Mouse (Mus musculus): ENCODE measurements around the gene Atg101.

Gene Atg101

DNA sequence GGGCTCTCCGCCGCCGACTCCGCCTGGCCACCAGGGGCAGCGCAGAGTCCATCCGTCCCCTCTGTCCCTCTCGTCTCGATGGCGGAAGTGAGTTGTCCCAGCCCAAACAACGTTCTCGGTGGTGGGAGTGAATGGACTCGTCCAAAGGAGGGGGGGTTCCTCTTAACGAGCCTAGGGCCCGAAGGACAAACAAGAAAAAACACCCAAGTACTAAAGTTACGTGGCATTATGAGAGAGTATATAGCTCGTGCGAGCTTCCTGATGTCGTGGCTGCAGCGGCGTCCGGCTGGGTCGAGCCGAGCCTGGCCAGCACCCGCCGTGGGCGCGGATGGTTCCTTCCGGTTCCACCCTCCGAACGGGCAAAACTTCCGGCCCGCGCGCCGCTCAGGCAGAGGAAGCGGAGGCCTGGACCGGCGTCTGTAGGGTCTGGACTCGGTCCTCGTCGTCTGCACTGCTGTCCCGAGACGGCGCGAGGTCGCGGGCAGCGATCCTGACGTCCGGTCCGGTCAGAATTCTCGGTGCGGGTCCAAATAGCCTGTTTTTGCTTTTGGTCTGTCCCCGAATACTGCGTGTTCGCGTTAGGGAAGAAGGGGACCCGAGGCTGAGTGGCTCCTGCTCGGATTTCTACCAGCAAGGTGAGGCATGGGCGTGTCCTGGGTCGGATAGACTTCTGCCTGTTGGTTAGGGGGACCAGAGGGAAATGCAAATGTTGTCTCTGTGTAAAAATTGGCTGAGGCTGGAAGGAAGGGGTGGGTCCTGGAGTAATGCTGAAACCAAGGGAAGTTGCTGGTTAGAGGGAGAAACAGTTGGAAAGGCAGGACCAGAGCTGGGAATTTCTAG lies at the start of gene Atg101:
Gene Atg101 (plus strand): TSS at position 362 of the 840 bp plus-strand sequence.
- DNase-seq: peak; percentile 96

DNA sequence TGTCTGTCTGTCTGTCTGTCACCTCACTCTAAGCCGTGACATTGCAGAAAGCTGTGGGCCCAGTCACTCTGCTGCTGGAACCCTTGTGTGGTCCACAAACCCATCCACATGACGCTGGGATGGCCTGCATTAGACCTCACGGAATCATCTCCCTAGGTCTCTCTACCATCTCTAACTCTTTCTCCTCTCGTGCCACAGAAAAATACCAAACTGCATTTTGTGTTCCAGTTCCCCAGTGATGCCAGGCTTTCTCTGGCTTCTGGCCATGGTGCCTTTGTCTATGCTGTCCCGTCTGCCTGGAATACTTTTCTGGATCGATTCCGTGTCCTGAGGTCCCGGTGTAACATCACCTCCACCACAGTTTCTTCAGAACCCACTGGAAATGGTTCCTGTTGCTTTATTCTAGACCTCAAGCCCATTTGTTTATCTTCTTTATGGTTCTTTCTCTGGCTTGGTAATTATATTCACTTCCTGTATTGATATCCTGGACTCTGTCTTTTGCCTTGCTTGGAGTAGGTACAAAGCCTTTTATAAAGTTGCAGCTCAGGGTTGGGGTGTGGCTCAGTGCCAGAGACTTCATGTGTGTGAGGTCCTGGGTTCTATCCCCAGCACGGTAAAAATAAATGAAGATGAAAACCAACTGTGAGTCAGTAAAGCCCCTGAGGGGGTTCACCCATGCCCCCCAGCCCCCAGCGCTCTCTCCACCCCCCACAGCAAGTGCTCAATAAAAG lies 49.3 kb upstream of the Atg101 start:
- peak in 1 of 2 experiments; percentile 47 for DNase-seq

DNA sequence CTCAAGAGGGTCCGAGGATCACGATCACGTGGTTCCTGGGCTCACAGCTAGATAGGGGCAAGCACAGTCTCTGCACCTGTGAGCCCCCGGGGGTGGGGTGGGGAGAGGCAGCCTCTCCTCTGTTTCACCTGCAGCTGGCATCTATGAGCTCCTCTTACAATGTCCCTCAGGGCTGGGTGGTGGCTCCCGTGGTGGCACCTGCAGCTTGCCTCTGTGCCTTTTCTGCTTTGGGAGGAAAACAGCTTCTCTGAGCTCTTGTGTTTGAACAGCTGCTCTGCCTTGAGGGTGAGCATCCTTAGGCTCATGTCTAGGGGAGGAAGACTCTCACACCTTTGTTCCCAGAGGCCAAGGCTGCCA lies 48.8 kb upstream of the Atg101 start:
- DNase-seq: no peak

DNA sequence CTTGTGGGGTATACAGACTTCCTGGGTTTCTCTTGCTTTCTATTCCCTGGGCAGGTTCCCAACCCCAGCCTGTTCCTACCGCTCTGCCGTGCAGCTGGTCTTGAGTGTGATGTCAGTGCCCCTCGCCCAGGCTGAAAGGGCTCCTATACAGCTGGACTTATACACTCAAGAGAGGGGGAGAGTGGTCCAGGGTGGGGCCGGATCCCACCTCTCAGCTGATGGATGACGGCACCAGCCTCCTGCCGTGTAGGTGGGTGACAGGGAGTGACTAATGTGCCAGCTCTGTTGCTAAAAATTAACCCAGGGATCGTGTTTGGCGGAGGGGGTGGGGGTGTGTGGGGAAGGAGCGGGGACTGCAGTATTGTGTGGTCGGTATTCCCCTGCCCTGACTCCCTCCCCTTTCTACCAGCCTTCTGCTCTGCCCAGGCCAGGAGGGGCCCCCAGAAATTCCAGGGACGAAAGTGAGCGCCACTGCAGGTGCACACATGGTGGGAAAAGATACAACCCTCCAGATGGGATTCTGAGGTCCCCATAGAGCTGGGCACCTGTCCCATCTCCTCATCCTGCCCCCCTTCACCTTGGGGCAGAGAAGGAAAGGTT lies 48.2 kb upstream of the Atg101 start:
- DNase-seq: no peak

DNA sequence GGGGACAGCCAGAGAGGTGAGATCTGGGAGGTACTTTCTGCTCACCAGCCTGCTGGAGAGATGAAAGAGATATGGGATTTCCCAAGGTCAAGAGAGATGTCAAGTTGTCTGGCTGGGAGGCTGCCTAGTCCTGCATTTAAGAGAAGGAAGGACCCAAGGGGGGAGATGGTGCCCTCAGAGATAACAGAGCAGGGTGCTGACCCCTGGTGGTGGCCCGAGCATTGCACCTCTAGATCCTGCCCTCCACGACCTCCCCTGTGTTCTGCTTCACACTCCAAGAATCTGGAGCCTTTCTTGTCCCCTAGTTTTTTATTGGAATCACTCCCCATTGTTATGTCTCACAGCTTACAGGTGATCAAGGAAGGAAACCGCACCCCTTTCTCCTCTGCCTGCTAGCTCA lies 47.2 kb upstream of the Atg101 start:
- DNase-seq: peak; percentile 81 to 85

DNA sequence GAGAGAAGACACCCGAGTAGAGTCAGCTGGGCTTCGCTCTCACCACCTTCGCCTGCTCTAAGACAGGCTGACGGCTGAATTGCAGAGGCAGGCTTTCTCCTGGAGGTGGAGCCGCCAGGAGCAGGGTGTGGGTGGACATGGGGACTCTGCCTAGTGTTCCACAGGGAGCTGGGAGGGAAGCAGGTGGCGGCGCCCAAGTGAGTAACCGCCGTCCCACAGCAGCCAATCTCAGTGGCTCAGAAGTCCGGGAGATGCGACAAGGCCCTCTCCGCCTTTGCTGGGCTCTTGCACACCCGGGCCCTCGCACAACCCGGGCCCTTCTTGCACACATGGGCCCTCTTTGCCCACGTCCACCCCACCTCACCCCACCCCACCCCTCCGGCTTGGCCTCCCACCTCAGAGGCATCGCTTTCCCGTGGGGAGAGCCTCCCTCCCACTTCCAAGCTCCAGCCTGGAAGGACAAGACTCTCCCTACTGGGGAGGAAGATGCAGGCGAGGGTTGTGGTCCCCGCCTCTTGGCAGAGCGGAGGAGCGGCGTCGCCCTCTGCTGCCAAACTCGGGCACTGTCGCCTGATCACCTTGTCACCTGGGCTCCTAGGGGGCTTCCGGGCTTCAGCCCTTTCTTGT lies 45.1 kb upstream of the Atg101 start:
- DNase-seq: peak; percentile 82 to 84

DNA sequence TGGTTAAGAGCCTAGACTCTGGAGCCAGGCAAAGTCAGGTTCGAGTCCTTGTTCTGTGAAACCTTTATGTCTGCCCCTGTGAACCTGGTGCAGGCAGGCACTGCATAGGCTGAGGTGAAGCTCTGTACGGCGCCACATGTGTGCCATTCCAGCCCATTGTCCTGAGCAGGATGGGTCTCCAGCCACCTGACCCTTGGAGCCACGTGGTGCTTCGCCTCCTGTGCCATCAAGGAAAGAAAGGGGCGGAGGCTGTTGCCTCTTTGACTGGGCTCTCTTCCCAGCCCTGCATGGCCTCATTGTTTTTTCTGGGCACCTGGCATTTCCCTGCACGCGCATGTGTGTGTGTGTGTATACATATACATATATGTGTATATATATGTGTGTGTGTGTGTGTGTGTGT lies 44.3 kb upstream of the Atg101 start:
- no peak for DNase-seq

DNA sequence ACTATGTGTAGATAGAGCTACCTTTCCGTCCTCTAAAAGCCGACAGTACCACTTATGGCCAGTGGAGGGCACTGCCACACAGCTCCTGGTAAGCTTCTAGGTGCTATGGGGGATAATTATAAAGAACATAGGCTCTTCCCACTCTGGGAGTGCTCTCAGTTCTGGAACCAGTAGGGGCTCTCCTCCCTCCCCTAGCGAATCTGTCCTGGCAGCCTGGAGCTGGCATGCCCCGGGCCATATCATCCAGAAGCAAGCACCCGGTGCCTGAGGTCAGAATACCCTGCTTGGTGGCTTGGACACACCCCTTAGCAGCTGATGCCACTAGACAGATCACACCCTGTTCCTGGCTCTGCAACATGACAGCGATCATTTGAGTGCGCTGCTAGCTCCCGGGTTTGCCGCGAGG lies 43.3 kb upstream of the Atg101 start:
- DNase-seq: peak; percentile 90 to 91

DNA sequence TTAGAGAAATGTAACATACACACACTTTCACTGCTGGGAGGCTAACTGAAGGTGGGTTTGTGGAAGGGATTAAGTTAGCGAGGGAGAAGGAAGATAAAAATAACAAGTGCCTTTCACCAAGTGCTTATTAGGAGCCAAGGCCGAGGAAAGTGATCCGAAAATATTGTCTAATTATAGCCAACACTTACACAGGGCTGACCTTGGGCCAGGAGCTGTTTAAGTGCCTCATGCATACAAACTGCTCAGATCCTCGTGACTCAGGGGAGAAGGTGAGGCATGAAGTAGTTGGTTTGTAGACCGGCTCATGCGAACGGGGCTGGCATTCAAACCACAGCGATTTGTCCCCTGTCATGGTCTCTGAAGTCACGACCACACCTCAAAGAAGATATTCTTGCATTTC lies 42.8 kb upstream of the Atg101 start:
- DNase-seq: no peak

DNA sequence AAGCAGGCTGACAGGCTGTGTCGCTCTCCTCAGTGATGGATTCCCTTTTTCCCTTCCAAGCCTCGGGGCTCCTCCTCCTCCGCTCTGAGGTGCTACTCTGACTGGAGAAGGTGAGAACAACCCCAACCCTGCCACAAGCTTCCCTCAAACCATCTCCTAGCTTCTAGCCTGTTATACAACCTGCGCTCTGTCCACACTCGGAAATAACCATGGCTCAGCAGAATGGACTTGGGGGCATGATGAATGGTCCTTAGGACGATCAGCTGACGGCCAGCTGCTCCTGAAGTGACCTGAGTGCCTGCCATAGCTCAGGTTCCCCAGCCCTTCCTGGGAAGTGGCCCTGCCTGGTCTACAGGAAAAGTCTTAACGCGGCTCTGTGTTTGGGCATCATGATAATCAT lies 42.2 kb upstream of the Atg101 start:
- no peak for DNase-seq

DNA sequence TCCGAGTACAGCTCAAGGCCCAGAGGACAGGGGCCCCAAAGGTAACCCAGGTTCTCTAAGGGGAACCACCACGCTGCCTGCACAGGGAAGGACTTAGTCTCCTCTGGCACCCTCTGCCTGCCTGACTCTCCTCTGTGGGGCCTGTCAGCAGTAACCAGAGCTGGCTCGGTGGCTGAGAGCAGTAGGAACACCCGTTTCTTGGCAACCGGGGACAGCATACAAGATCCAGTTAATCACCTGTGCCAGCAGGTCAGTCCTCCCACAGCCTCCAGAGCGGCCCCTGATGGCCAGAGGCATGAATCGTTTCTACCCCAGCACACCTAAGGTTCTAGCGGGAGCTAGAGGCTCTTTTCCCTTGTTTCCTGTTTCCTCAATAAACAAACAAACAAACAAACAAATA lies 41.4 kb upstream of the Atg101 start:
- DNase-seq: peak; percentile 84 to 85

DNA sequence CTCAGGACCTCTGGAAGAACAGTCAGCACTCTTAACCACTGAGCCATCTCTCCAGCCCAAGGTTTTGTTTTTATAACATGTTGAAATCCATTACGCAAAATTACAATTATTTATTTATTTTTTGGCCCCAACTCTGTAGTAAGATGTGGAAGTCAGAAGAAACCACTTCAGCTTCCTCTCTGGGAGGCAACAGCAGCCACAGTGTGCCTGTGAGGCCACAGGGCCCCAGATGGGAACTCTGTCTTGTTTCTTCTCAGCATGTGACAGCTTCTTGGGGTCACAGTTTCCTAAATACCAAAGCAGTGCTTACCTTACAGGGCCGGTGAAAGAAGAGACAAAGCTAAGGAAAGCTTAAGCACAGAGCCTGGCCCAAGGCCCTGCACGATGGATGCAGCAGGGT lies 40.1 kb upstream of the Atg101 start:
- no peak for DNase-seq

DNA sequence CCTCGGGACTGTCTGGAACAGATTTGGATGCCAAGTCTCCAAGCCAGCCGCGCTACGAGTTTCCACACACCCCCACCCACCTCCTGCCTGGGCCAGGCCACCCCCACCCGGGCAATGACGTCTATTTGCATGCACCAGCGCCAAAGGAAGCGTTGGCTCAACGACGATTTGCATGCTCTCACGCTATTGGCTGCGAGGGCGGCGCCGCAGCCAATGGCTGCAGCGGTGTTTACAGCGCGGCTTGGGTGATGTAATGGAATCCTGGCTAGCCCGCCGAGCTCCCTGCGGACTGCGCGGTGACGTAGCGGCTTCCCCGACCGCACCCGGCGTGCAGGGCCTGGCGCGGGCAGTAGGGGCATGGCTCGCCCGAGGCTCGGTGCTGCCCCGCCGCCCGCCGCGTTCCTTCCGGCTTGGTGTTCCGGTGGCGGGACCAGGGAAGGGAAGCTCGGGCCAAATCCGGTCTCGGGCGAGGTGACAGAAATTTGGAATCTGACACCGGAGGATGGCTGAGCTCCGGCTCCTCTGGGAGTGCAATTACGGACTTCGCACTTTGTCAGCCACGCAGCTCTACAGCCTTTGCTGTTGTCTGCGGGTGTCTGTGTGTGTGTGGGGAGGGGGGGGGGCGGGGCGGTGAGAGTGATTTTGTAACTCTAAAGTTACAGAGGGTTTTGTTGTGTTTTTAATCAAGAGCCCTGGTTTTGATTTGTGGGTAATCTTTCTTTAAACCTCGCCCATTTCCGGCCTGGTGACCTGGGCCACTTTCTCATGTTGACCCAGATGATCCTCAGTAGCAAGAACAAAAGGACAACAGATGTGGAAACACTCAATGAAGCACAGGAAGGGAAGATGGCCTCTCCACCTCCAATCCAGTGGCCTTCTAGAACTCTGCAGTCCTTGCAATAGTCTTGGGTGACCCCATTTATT lies 37.6 kb upstream of the Atg101 start:
- peak; percentile 96 to 97 for DNase-seq

DNA sequence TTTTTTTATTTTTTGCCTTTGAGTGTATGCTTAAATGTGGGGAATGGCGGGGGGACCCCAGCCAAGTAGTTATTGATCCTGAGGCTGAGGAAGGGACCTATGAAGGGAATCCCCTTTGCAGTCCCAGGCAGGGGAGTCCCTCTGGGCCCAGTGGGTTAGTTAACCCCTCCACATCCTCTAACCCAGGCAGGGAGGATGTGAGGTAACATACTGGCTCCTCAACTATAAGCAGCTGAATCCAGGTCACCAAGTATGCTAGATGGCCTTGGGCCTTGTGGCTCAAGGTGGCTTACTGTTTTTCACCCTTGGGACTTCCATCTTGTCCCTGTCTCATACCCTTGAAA lies 36.9 kb upstream of the Atg101 start:
- no peak for DNase-seq

DNA sequence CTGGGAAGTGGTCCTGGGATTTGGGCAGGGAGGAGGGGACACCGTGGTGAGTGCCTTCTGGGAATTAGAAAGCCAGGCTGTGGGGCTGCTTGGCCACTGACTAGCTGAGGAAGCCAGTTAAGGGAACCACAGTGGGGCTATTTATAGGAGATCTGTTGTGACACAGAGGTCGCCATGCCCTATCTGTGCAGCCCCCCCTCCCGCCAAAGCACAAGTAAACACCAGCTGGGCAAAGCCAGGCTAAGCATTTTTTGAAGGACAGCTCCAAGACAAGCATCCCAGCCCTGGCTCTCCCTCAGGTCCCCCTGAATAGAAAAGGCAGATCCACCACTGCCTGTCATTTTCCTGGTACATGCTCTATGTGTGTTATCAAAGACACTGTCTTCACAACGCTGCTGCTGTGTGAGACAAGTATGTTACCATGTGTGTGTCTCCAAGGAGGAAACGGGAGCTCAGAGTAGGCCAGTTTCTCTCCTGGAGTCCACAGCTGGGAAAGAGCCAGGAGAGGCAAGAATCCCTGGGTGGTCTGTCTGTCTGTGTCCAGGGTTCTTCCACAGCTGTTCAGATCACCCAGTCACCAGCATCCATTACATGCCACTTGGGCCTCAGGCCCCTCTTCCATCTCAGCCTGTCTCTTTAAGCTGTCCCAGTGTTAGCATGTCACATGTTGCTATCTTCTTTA lies 35.9 kb upstream of the Atg101 start:
- DNase-seq: no peak

DNA sequence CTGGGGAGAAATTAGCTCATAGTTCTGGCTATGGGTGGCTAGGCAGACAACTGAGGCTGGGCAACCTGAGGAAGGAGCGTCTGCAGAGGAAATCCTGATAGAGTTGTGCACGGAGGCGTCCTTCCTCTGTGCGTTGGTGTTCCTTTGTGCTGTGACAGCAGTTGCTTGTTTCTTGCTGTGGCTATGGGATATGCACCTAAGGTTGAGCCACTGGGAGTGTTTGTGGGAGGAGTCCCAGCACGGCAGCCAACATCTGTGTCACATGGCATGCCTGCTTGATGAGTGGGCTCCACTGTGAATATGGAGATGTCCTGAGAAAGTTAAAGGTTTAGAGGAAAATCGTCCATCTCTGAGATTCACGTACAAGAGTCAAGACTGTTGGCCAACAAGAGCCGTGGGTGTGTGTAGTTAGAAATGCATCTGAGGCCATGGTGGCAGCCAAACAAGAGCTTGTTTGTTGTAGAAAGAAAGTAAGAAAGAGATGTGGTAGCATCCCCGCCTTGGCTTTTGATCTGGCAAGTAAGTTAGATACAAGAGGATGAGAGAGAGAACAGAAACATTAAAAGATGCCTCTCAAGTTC lies 33.8 kb upstream of the Atg101 start:
- DNase-seq: no peak

DNA sequence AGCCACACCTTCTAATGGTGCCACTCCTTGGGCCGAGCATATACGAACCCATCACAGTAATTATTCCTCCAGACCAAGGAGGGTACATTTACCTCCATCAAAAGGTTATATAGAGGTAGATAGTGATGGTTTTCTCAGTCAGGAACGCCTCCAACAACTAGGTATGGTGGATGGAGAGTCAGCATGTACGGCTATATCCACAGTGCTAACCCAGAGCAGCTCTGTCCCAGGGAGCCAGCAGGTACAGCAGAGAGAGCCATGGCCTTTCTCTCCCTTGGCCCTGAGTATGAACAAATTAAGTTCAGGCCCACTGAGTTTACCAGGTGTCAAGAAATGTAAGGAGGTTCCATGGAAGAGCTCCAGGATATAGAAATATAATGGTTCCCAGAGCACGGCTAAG lies 32.1 kb upstream of the Atg101 start:
- DNase-seq: no peak

DNA sequence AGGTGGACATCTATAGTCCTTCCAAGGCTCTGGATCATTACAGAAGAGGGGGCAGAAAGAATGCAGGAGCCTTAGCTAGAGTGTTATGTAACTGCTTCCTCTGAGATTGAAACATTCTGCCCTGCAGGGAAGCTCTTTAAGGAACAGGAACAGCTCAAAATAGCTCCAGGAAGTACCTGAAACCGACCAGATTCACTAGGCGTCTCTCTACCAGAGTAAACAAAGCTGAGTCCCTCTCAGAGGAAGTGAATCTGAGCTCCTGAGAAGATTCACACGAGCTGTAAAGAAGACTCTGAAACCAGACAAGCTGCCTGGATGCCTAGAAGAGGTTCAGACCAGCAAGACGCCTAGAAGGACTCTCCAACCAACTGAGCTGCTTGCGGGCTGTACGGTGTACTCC lies 31.5 kb upstream of the Atg101 start:
- no peak for DNase-seq

DNA sequence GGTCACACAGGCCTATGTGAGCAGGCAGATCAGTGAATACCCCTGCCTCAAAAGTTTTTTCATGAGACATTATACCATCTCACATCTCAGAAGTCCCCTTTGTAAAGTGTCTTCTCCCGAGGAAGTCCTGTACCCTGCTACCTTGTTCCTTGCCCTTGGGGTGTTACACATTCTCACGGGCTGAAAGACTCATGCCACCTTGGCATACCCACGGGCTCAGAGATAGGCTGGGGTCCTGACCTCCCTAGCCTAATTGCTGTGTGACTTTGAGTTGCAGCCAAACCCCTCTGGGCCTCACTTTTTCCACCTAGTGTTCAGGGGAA lies 30.5 kb upstream of the Atg101 start:
- no peak for DNase-seq

DNA sequence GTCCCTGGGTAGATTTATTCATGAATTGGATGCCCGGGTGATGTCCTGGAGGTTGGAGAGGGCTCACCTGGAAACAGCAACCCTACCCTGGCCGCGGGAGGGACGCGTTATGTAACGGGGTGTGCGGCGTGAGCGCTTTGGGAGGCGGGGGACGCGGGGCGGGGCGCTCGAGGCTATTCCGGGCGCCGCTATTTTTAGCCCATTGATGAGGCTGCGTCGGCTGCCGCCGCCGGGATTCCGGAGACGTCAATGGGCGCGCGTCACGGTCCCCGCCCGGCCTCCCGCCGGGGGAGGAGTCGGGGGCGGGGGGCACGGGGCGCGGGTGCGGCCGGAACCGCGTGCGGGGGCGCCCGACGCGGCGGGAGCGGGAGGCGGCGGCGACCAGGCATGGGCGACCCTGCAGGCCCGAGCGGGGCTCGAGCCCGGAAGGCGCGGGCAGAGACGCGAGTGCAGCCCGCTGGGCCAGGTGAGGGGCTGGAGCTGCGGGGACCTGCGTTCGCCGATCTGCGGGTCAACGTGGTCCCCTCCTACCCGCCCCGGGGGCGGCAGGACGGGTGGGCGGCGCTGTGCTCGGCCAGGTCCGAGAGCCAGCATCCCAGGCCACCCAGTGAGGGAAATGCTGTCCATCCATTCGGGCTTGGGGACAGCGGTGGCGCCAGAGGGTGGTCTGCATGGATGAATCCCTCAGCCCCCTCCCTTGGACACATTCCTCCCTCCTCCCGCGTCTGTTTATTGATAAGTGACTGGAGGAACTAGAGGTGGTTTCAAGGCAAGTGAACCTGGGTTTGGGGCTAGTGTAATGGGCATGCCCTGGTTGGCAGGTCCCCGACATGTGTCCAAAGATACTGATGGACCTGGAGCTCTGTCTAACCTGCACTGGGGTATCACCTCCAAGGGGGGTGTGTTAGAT lies 29.9 kb upstream of the Atg101 start, which contains the start of gene Nr4a1:
Gene Nr4a1 (plus strand): TSS at position 384 of the 910 bp plus-strand sequence.
- DNase-seq: peak; percentile 78 to 81

Measured in cerebellum, postnatal 10 days (tissue).